Mouse (Mus musculus): ENCODE measurements at regions not wholly inside any gene's neighbourhood (a gene's known extent, or its start where the extent isn't known, plus 50 kb on each side); places are given as distances from the start of the nearest gene placed in this dataset.

DNA sequence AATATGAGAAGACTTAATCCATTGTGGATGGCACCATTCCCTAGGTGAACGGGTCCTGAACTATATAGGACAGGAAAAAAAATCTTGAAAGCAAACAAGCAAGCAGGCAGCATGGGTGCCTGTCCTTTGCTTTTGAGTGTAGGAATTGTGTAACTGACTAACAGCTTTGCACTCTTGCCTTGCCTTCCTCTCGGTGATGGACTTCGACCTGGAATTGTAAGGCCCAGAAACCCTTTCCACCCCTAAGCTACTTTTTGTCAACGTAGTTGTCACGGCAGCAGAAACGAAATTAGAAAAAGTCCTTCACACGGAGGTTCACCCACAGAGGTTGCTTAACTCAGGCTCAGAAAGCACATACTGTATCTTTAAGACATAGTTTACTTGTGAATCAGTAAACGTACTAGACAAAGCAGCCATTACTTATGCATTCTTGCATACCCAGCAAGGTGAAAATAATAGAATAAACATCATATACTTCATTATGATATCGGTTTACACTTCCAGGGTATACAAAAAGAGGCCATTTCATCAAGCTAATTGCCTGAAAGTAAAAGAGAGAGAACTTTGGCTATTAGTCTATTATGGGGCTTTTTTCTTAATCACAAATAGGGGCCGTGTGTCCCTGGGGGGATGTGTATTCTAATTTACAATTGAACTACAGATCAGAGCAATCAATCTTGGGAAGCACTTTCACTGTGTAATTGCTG is 57.1 kb upstream of the Nr2f2 start:
- no peak for ATAC-seq (replicated peaks; ENCODE audit: low FRiP score, low TSS enrichment, poor library complexity, severe bottlenecking)

GRCm38 (mm10) chr7:70416185-70416941 is 49.8 kb upstream of the Nr2f2 start:
- no peak for ATAC-seq (replicated peaks; ENCODE audit: low FRiP score, low TSS enrichment, poor library complexity, severe bottlenecking)
